In the genomic region with DNA sequence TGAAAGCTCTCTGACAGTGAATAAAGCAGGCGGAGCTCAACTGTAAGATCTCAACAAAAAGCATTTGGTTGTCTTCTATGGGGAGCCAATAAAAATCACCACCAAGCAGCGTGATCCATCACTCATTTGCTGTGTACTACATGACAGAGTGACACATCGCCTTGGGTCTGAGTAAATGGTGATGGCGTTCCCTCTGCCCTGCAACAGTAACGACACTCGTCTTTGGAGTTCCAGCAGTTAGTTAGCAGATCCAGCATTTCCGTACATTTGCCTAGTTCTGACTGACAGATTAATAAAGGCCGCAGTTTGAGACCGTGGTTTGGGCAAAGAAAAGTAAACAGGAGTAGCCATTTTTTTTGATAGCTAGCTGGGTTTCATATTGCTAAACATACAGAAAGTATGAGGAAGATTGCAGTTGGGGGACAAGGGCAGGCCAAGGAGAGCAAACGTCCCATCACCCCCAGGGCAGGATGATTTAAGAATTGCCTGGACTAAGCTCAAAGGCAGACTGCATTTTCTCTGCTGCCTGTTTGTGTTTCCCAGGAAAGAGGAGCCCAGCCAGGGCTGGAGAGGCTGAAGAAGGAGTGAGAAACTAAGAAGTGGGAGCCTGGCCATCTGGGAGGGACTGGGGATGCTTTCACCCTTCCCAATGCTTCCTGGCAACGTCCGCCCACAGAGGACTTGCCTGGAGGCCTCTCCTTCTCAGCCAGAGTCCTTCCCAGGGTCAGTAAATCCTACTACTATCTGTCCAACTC, we compare ENCODE assay signal across 10 mouse cellular contexts. TPM values are rescaled to one million over a fixed set of nuclear protein-coding genes. Genes with fewer than 3 reads are reported as not detected.
DNase-seq lines count a peak whose midpoint lies in the region; ATAC-seq and TF ChIP-seq lines count a peak whose summit lies in the region.
"Had no signal": no experiment of that assay in that cellular context is flagged by ENCODE, and none has a peak within 500 bp of the region (broad histone marks: within the 10 kb centered on the region; RNA-seq: fewer than 3 reads in every experiment).

No protein-coding gene starts in this region.

- H3K4me1 ChIP-seq in kidney, embryonic 16.5 days (ENCODE audit: insufficient read depth, low read length), result peaks cover 6% of the 10 kb centered on the region; the same call in 1 of the 2 replicates
- no peaks in the 10 kb centered on the region for H3K4me1 ChIP-seq in forebrain, postnatal 0 days (ENCODE audit: insufficient read depth)
- H3K4me1 ChIP-seq in hindbrain, embryonic 14.5 days (replicated peaks; ENCODE audit: control insufficient read depth, insufficient read depth, low read length), result no peaks in the 10 kb centered on the region
- H3K4me1 ChIP-seq: limb, embryonic 13.5 days had no signal

- TF ChIP-seq CTCF in forebrain, postnatal 0 days (IDR thresholded peaks at IDR 0.05; ENCODE audit: low read depth), result no peak

- H3K36me3 ChIP-seq in kidney, embryonic 16.5 days (ENCODE audit: insufficient read depth, low read length), result no peaks in the 10 kb centered on the region
- no peaks in the 10 kb centered on the region for H3K36me3 ChIP-seq in forebrain, postnatal 0 days (ENCODE audit: insufficient read depth)
- H3K36me3 ChIP-seq in hindbrain, embryonic 14.5 days (replicated peaks; ENCODE audit: control insufficient read depth, insufficient read depth), result no peaks in the 10 kb centered on the region
- H3K36me3 ChIP-seq: embryonic facial prominence, embryonic 13.5 days; limb, embryonic 13.5 days had no signal

- 30% methylated on average over 12 of the region's 12 CpGs for WGBS in kidney, embryonic 16.5 days
- WGBS in forebrain, postnatal 0 days, result 29% methylated on average over 12 of the region's 12 CpGs
- WGBS in hindbrain, embryonic 14.5 days, result 43% methylated on average over 12 of the region's 12 CpGs

- H3K9ac ChIP-seq in kidney, embryonic 16.5 days (replicated peaks; ENCODE audit: low read length), result no peak overlapping the region
- H3K9ac ChIP-seq in forebrain, postnatal 0 days, result no peak overlapping the region
- no peak overlapping the region for H3K9ac ChIP-seq in hindbrain, embryonic 14.5 days
- H3K9ac ChIP-seq: embryonic facial prominence, embryonic 13.5 days; limb, embryonic 13.5 days had no signal

- peak; percentile 84 for ATAC-seq in kidney, embryonic 16.5 days (ENCODE audit: low FRiP score, low TSS enrichment)
- ATAC-seq in forebrain, postnatal 0 days, result peak; percentile 92
- ATAC-seq in hindbrain, embryonic 14.5 days (ENCODE audit: low FRiP score), result peak; percentile 84
- no peak for ATAC-seq in megakaryocyte, adult 5-6 weeks (ENCODE audit: poor library complexity, severe bottlenecking)

- no peak for DNase-seq in kidney, adult 9 months
- peak; percentile 55 for DNase-seq in forebrain, postnatal 0 days
- DNase-seq in hindbrain, embryonic 14.5 days (ENCODE audit: low spot score), result peak; percentile 51
- peak; percentile 88 for DNase-seq in lung, postnatal 10 days
- DNase-seq in right cerebral cortex, postnatal 25 days, result peak; percentile 21
- no peak for DNase-seq in Muller cell, postnatal 12 days (ENCODE audit: inconsistent ontology term)

- H3K27ac ChIP-seq in kidney, embryonic 16.5 days (ENCODE audit: low read length), result peak overlapping the region; percentile 60; the same call in 1 of the 2 replicates
- H3K27ac ChIP-seq in forebrain, postnatal 0 days (ENCODE audit: low read depth, low read length), result peak overlapping the region; percentile 54
- H3K27ac ChIP-seq in hindbrain, embryonic 14.5 days, result peak overlapping the region; percentile 67; the same call in 1 of the 2 replicates
- H3K27ac ChIP-seq: embryonic facial prominence, embryonic 13.5 days; limb, embryonic 13.5 days had no signal

- H3K4me3 ChIP-seq in kidney, embryonic 16.5 days (ENCODE audit: low read length), result no peak overlapping the region
- no peak overlapping the region for H3K4me3 ChIP-seq in forebrain, postnatal 0 days (ENCODE audit: low read depth, low read length)
- H3K4me3 ChIP-seq in hindbrain, embryonic 14.5 days (replicated peaks; ENCODE audit: low read length), result no peak overlapping the region
- H3K4me3 ChIP-seq: embryonic facial prominence, embryonic 13.5 days; limb, embryonic 13.5 days had no signal

- no peaks in the 10 kb centered on the region for H3K27me3 ChIP-seq in kidney, embryonic 16.5 days (ENCODE audit: insufficient read depth, low read length)
- no peaks in the 10 kb centered on the region for H3K27me3 ChIP-seq in forebrain, postnatal 0 days (ENCODE audit: insufficient read depth, low read length)
- no peaks in the 10 kb centered on the region for H3K27me3 ChIP-seq in hindbrain, embryonic 14.5 days (ENCODE audit: control insufficient read depth, insufficient read depth, low read length)
- H3K27me3 ChIP-seq: embryonic facial prominence, embryonic 13.5 days had no signal

- 0 out of 2 replicates have a peak overlapping the region, but pooled peaks have one; percentile 1 for H3K4me2 ChIP-seq in kidney, embryonic 16.5 days (replicated peaks; ENCODE audit: low read depth, low read length)
- H3K4me2 ChIP-seq in forebrain, postnatal 0 days (ENCODE audit: low read depth), result no peak overlapping the region
- H3K4me2 ChIP-seq in hindbrain, embryonic 14.5 days (replicated peaks), result 0 out of 2 replicates have a peak overlapping the region, but pooled peaks have one; percentile 12
- H3K4me2 ChIP-seq: embryonic facial prominence, embryonic 13.5 days; limb, embryonic 13.5 days had no signal

- H3K9me3 ChIP-seq in kidney, embryonic 16.5 days (ENCODE audit: low read length), result no peaks in the 10 kb centered on the region
- H3K9me3 ChIP-seq in forebrain, postnatal 0 days (ENCODE audit: low read length), result no peaks in the 10 kb centered on the region
- no peaks in the 10 kb centered on the region for H3K9me3 ChIP-seq in hindbrain, embryonic 14.5 days (ENCODE audit: control insufficient read depth, low read length)
- H3K9me3 ChIP-seq: embryonic facial prominence, embryonic 13.5 days; limb, embryonic 13.5 days had no signal

RNA-seq across cellular contexts. Expression of a gene that starts 11.5 kb away (rescaled TPM):
- polyA plus RNA-seq in kidney, embryonic 16.5 days (2015; fragmentation: Nextera tagmentation; extraction: Ambion mirVana), result 7.6 and 7.8 TPM in 2 replicates
- total RNA-seq in forebrain, postnatal 0 days (2014; rRNA removed), result 81.8 and 86.6 TPM in 2 replicates
- polyA plus RNA-seq in forebrain, postnatal 0 days (2015; fragmentation: Nextera tagmentation; extraction: Ambion mirVana), result 38.2 and 38.9 TPM in 2 replicates
- polyA plus RNA-seq in hindbrain, embryonic 14.5 days (2014; fragmentation: Nextera tagmentation; extraction: Ambion mirVana), result 32.3 and 38.3 TPM in 2 replicates
- total RNA-seq in megakaryocyte, adult 5-6 weeks (2015), result not detected in 2 replicates
- total RNA-seq in megakaryocyte, adult 5-6 weeks (2017), result not detected in 2 replicates

RNA-seq across cellular contexts. Expression of a gene that starts 56.1 kb away (rescaled TPM):
- 22.6 and 23.4 TPM in 2 replicates for polyA plus RNA-seq in kidney, embryonic 16.5 days (2015; fragmentation: Nextera tagmentation; extraction: Ambion mirVana)
- 94.8 and 116 TPM in 2 replicates for total RNA-seq in forebrain, postnatal 0 days (2014; rRNA removed)
- polyA plus RNA-seq in forebrain, postnatal 0 days (2015; fragmentation: Nextera tagmentation; extraction: Ambion mirVana), result 24.4 and 41.2 TPM in 2 replicates
- polyA plus RNA-seq in hindbrain, embryonic 14.5 days (2014; fragmentation: Nextera tagmentation; extraction: Ambion mirVana), result 74.2 and 77.7 TPM in 2 replicates
- total RNA-seq in megakaryocyte, adult 5-6 weeks (2015), result 17.7 and 18.4 TPM in 2 replicates
- 21.2 and 24.9 TPM in 2 replicates for total RNA-seq in megakaryocyte, adult 5-6 weeks (2017)

Comparison
In these comparisons a context has a peak if more than half of its experiments do, and no peak if none do; other contexts are left out.
1. DNase-seq: peak in forebrain, postnatal 0 days (single experiment), hindbrain, embryonic 14.5 days (single experiment), lung, postnatal 10 days (single experiment) and right cerebral cortex, postnatal 25 days (single experiment); none in kidney, adult 9 months (single experiment) and Muller cell, postnatal 12 days (single experiment).
2. Peak in every context shown above with its lines, with median percentiles within 50 percentile points of each other: H3K27ac ChIP-seq.